Mouse (Mus musculus) liver, embryonic 11.5 days (tissue): Measurements from ENCODE around the gene Pcnt. TPM values are rescaled to one million over a fixed set of nuclear protein-coding genes. Genes with fewer than 3 reads are reported as not detected.

Experiments
- ATAC-seq: fragments of 200-750 bp; cut with Nextera tagmentation; replicated peaks from 2 replicates; pipeline ENCODE4 v1.8.0; 2017; ENCODE audit warnings: moderate number of reproducible peaks, mild to moderate bottlenecking, moderate TSS enrichment, moderate library complexity; ENCODE audit not compliant: low FRiP score
- DNase-seq: peaks from one replicate; pipeline ENCODE4 v3.0.0-alpha.2; 2017; ENCODE audit warnings: low spot score
- H3K27ac ChIP-seq: fragments of 300-500 bp; sonication (generic); 2 replicates; pipeline ENCODE4 v1.5.1; 2014; ENCODE audit warnings: mild to moderate bottlenecking, low read depth, low read length, control low read depth
- H3K27me3 ChIP-seq: fragments of 300-500 bp; sonication (generic); replicated peaks from 2 replicates; pipeline ENCODE4 v1.6.1; 2014; ENCODE audit warnings: low read length, mixed read lengths; ENCODE audit not compliant: control insufficient read depth, insufficient read depth
- H3K36me3 ChIP-seq: fragments of 300-500 bp; sonication (generic); 2 replicates; pipeline ENCODE4 v1.6.1; 2014; ENCODE audit warnings: mild to moderate bottlenecking, low read length, moderate library complexity, mixed read lengths; ENCODE audit not compliant: control insufficient read depth, insufficient read depth
- H3K4me1 ChIP-seq: fragments of 300-500 bp; sonication (generic); replicated peaks from 2 replicates; pipeline ENCODE4 v1.6.1; 2014; ENCODE audit warnings: low read length, mixed read lengths; ENCODE audit not compliant: control insufficient read depth, insufficient read depth
- H3K4me2 ChIP-seq: fragments of 300-500 bp; sonication (generic); 2 replicates; pipeline ENCODE4 v1.6.1; 2014; ENCODE audit warnings: mild to moderate bottlenecking, control low read depth, moderate library complexity
- H3K4me3 ChIP-seq: fragments of 300-500 bp; sonication (generic); 2 replicates; pipeline ENCODE4 v1.5.1; 2014; ENCODE audit warnings: low read depth, low read length, control low read depth
- H3K9ac ChIP-seq: fragments of 300-500 bp; sonication (generic); 2 replicates; pipeline ENCODE4 v1.6.1; 2014; ENCODE audit warnings: low read depth, low read length, control low read depth
- H3K9me3 ChIP-seq: fragments of 300-500 bp; sonication (generic); 2 replicates; pipeline ENCODE4 v1.6.1; 2016; ENCODE audit warnings: low read length, inconsistent platforms, mixed read lengths; ENCODE audit not compliant: control insufficient read depth
- WGBS: fragments of 180-500 bp; shearing (Covaris S2); extraction: QIAGEN DNeasy Blood & Tissue Kit; methylation state at CpG from one replicate; pipeline ENCODE4 v1.1.7; 2014; 5-methylcytosine and 5-hydroxymethylcytosine counted together
- polyA plus RNA-seq: library from polyadenylated mRNA; unstranded; fragments of >200 nt; fragmentation: Nextera tagmentation; extraction: Ambion mirVana; gene quantifications from 2 replicates; pipeline ENCODE4 v1.2.1, GENCODE M21; 2014

The Pcnt gene
- polyA plus RNA-seq, 1 experiment from 2014 or later = 27.6 TPM

GRCm38 (mm10) chr10:76317623-76318022 is 125.0 kb downstream of the Pcnt start:
- WGBS = 85% methylated on average over 12 of the region's 12 CpGs
- H3K4me2 ChIP-seq = no peak overlapping the region
- peaks cover 11% of the 10 kb centered on the region; the same call in 1 of the 2 replicates for H3K36me3 ChIP-seq
- no peaks in the 10 kb centered on the region for H3K9me3 ChIP-seq
- H3K4me3 ChIP-seq = no peak overlapping the region
- ATAC-seq (no peak), DNase-seq (no peak)
- H3K9ac ChIP-seq = no peak overlapping the region
- H3K27me3 ChIP-seq = no peaks in the 10 kb centered on the region
- H3K27ac ChIP-seq = no peak overlapping the region
- H3K4me1 ChIP-seq = no peaks in the 10 kb centered on the region

- Histone ChIP-seq H3K9ac (no peak overlapping the region), H3K27me3 (no peaks in the 10 kb centered on the region), H3K9me3 (no peaks in the 10 kb centered on the region), H3K4me1 (no peaks in the 10 kb centered on the region), H3K4me3 (no peak overlapping the region), H3K27ac (no peak overlapping the region), H3K36me3 (peaks cover 11% of the 10 kb centered on the region; the same call in 1 of the 2 replicates), H3K4me2 (no peak overlapping the region)
- WGBS = 78% methylated on average over 7 of the region's 7 CpGs
- ATAC-seq (no peak), DNase-seq (no peak)
These were observed 126.4 kb downstream of the Pcnt start for GRCm38 (mm10) chr10:76316194-76316593.

GRCm38 (mm10) chr10:76306738-76307137 is 135.8 kb downstream of the Pcnt start:
- Histone ChIP-seq H3K9me3 (no peaks in the 10 kb centered on the region), H3K27ac (no peak overlapping the region), H3K4me1 (no peaks in the 10 kb centered on the region), H3K27me3 (no peaks in the 10 kb centered on the region), H3K4me2 (no peak overlapping the region), H3K4me3 (no peak overlapping the region), H3K9ac (no peak overlapping the region), H3K36me3 (no peaks in the 10 kb centered on the region)
- ATAC-seq (no peak), DNase-seq (no peak)
- WGBS = 56% methylated on average over 9 of the region's 9 CpGs

Other genes with a start within 250 kb of the Pcnt start
- 21.2 and 21.6 TPM in 2 replicates for gene Prmt2, start 204.9 kb downstream of the Pcnt start, polyA plus RNA-seq
- not detected in 2 replicates for gene S100b, start 188.9 kb downstream of the Pcnt start, polyA plus RNA-seq
- 1.9 and 2.0 TPM in 2 replicates for gene Dip2a, start 97.5 kb downstream of the Pcnt start, polyA plus RNA-seq
- not detected in 2 replicates for gene AC141477.1, start 2.3 kb downstream of the Pcnt start, polyA plus RNA-seq
- gene 2610028H24Rik, start 6.3 kb upstream of the Pcnt start, polyA plus RNA-seq = not detected in 2 replicates
- gene Mcm3ap, start 26.1 kb upstream of the Pcnt start, polyA plus RNA-seq = 57.8 and 60.9 TPM in 2 replicates
- 6.3 and 6.6 TPM in 2 replicates for gene Ybey, start 26.3 kb upstream of the Pcnt start, polyA plus RNA-seq
- gene Lss, start 88.8 kb upstream of the Pcnt start, polyA plus RNA-seq = 48.3 and 56.0 TPM in 2 replicates
- not detected in 2 replicates for gene Spatc1l, start 119.5 kb upstream of the Pcnt start, polyA plus RNA-seq
- gene Ftcd, start 132.9 kb upstream of the Pcnt start, polyA plus RNA-seq = 13.3 and 17.3 TPM in 2 replicates
- 16.1 and 18.2 TPM in 2 replicates for gene Col6a2, start 180.8 kb upstream of the Pcnt start, polyA plus RNA-seq